Comparison of ENCODE assay signal across 12 mouse cellular contexts in genomic region chr8:103234374-103234773, GRCm38 (mm10).
DNase-seq lines count a peak whose midpoint lies in the region; ATAC-seq and TF ChIP-seq lines count a peak whose summit lies in the region.
"Had no signal": no experiment of that assay in that cellular context is flagged by ENCODE, and none has a peak within 500 bp of the region (broad histone marks: within the 10 kb centered on the region; RNA-seq: fewer than 3 reads in every experiment).

No protein-coding gene starts in this region.

- H3K4me2 ChIP-seq in lung, embryonic 15.5 days = no peak overlapping the region
- no peak overlapping the region for H3K4me2 ChIP-seq in heart, embryonic 14.5 days (ENCODE audit: low read length)
- no peak overlapping the region for H3K4me2 ChIP-seq in stomach, embryonic 15.5 days
- H3K4me2 ChIP-seq: limb, embryonic 12.5 days; neural tube, embryonic 12.5 days had no signal

- no peaks in the 10 kb centered on the region for H3K36me3 ChIP-seq in lung, embryonic 15.5 days
- H3K36me3 ChIP-seq in heart, embryonic 14.5 days (ENCODE audit: control insufficient read depth, insufficient read depth, low read length) = no peaks in the 10 kb centered on the region
- H3K36me3 ChIP-seq in limb, embryonic 10.5 days = no peaks in the 10 kb centered on the region
- H3K36me3 ChIP-seq in stomach, embryonic 15.5 days = no peaks in the 10 kb centered on the region
- H3K36me3 ChIP-seq: G1E; limb, embryonic 12.5 days; neural tube, embryonic 12.5 days had no signal

- peaks cover 15% of the 10 kb centered on the region; the same call in 1 of the 2 replicates for H3K4me1 ChIP-seq in lung, embryonic 15.5 days
- no peaks in the 10 kb centered on the region for H3K4me1 ChIP-seq in lung, adult 2 months (ENCODE audit: control insufficient read depth, insufficient read depth, low read length)
- no peaks in the 10 kb centered on the region; a peak in 1 of 4 replicates for H3K4me1 ChIP-seq in heart, embryonic 14.5 days (ENCODE audit: control insufficient read depth in 2 of 2, insufficient read depth in 2 of 2, low read length in 2 of 2)
- peaks cover 22% of the 10 kb centered on the region for H3K4me1 ChIP-seq in limb, embryonic 10.5 days
- H3K4me1 ChIP-seq in stomach, embryonic 15.5 days = peaks cover 10% of the 10 kb centered on the region; the same call in 1 of the 2 replicates
- H3K4me1 ChIP-seq: neural tube, embryonic 12.5 days had no signal

- no peaks in the 10 kb centered on the region for H3K9me3 ChIP-seq in lung, embryonic 15.5 days
- no peaks in the 10 kb centered on the region for H3K9me3 ChIP-seq in heart, embryonic 14.5 days (ENCODE audit: control insufficient read depth, low read length)
- no peaks in the 10 kb centered on the region for H3K9me3 ChIP-seq in limb, embryonic 10.5 days (replicated peaks)
- H3K9me3 ChIP-seq in stomach, embryonic 15.5 days = no peaks in the 10 kb centered on the region
- H3K9me3 ChIP-seq: limb, embryonic 12.5 days; neural tube, embryonic 12.5 days had no signal

- intact Hi-C loops in left cerebral cortex, postnatal 25 days (cut with DNase I) = no loop called here

- 2% methylated on average over 2 of the region's 2 CpGs for WGBS in lung, embryonic 15.5 days
- 16% methylated on average over 2 of the region's 2 CpGs for WGBS in lung, adult 2 months
- 20% methylated on average over 2 of the region's 2 CpGs for WGBS in heart, embryonic 14.5 days
- 28% methylated on average over 2 of the region's 2 CpGs for WGBS in limb, embryonic 10.5 days
- WGBS in stomach, embryonic 15.5 days = 19% methylated on average over 2 of the region's 2 CpGs

- no peak for DNase-seq in lung, adult 2 months
- no peak for DNase-seq in limb, embryonic 10.5 days (ENCODE audit: low spot score)
- no peak for DNase-seq in left cerebral cortex, postnatal 25 days (ENCODE audit: low spot score in 2 of 2)

- no peak overlapping the region for H3K4me3 ChIP-seq in lung, embryonic 15.5 days
- H3K4me3 ChIP-seq in lung, adult 2 months (replicated peaks; ENCODE audit: extremely low read depth, low read depth, low read length) = no peak overlapping the region
- no peak overlapping the region for H3K4me3 ChIP-seq in heart, embryonic 14.5 days (ENCODE audit: control insufficient read depth in 1 of 2, insufficient read depth in 1 of 2, low read depth in 1 of 2, low read length in 2 of 2)
- H3K4me3 ChIP-seq in limb, embryonic 10.5 days = no peak overlapping the region
- H3K4me3 ChIP-seq in stomach, embryonic 15.5 days (replicated peaks) = no peak overlapping the region
- H3K4me3 ChIP-seq: erythroblast, embryonic 14.5 days; limb, embryonic 12.5 days; neural tube, embryonic 12.5 days had no signal

- no peak for TF ChIP-seq CTCF in lung, adult 2 months (IDR thresholded peaks at IDR 0.05; ENCODE audit: insufficient read depth, low read length)

- H3K27me3 ChIP-seq in lung, embryonic 15.5 days = no peaks in the 10 kb centered on the region
- H3K27me3 ChIP-seq in heart, embryonic 14.5 days (ENCODE audit: control insufficient read depth, insufficient read depth, low read length) = no peaks in the 10 kb centered on the region
- no peaks in the 10 kb centered on the region for H3K27me3 ChIP-seq in limb, embryonic 10.5 days (ENCODE audit: low read depth, poor library complexity, severe bottlenecking)
- no peaks in the 10 kb centered on the region for H3K27me3 ChIP-seq in stomach, embryonic 15.5 days (replicated peaks)
- H3K27me3 ChIP-seq: limb, embryonic 12.5 days; neural tube, embryonic 12.5 days had no signal

- no peak overlapping the region for H3K9ac ChIP-seq in lung, embryonic 15.5 days
- H3K9ac ChIP-seq in heart, embryonic 14.5 days (ENCODE audit: low read length) = no peak overlapping the region
- H3K9ac ChIP-seq in stomach, embryonic 15.5 days = no peak overlapping the region
- H3K9ac ChIP-seq: limb, embryonic 12.5 days; neural tube, embryonic 12.5 days had no signal

- peak; percentile 96 for ATAC-seq in lung, embryonic 15.5 days (ENCODE audit: borderline replicate concordance, extremely low read depth, low FRiP score, low TSS enrichment)
- ATAC-seq in heart, embryonic 14.5 days (ENCODE audit: insufficient number of reproducible peaks, insufficient read depth, low FRiP score, low read depth) = peak; percentile 87; the same call in 1 of the 2 replicates
- peak; percentile 83 for ATAC-seq in stomach, embryonic 15.5 days (ENCODE audit: insufficient read depth, low FRiP score, low read depth)
- ATAC-seq in erythroid progenitor cell, adult 5-6 weeks (replicated peaks; ENCODE audit: low FRiP score, poor library complexity, severe bottlenecking) = no peak
- no peak for ATAC-seq in cerebellum, adult (ENCODE audit: insufficient number of reproducible peaks, low FRiP score, low TSS enrichment)

- H3K27ac ChIP-seq in lung, embryonic 15.5 days = peak overlapping the region; percentile 77
- no peak overlapping the region; a peak in 1 of 4 replicates for H3K27ac ChIP-seq in heart, embryonic 14.5 days (replicated peaks in 1 of 2; ENCODE audit: control insufficient read depth in 1 of 2, insufficient read depth in 1 of 2, low read depth in 2 of 2, low read length in 2 of 2)
- H3K27ac ChIP-seq in limb, embryonic 10.5 days = peak overlapping the region; percentile 64
- H3K27ac ChIP-seq in stomach, embryonic 15.5 days = peak overlapping the region; percentile 75
- H3K27ac ChIP-seq: limb, embryonic 12.5 days; neural tube, embryonic 12.5 days had no signal

- TF ChIP-seq POLR2A in lung, adult 2 months (IDR thresholded peaks at IDR 0.05; ENCODE audit: borderline replicate concordance, extremely low read depth, low read depth, low read length) = no peak

Comparison
In these comparisons a context has a peak if more than half of its experiments do, and no peak if none do; other contexts are left out.
1. ATAC-seq: peak in lung, embryonic 15.5 days (single experiment), heart, embryonic 14.5 days (single experiment) and stomach, embryonic 15.5 days (single experiment); none in erythroid progenitor cell, adult 5-6 weeks (single experiment) and cerebellum, adult (single experiment).
2. H3K27ac ChIP-seq: peak in lung, embryonic 15.5 days (single experiment), limb, embryonic 10.5 days (single experiment) and stomach, embryonic 15.5 days (single experiment); none in heart, embryonic 14.5 days (0 of 2).